Mouse (Mus musculus) adipocyte (in vitro differentiated cells): Measurements from ENCODE around the gene Zfyve27.
A peak's percentile ranks its signal among the peaks of the same experiment; 100 is the strongest.

Experiments used
- DNase-seq: peaks from one replicate; pipeline ENCODE4 v3.0.0-alpha.2; 2016; ENCODE audit warnings: low spot score

The Zfyve27 gene

DNA sequence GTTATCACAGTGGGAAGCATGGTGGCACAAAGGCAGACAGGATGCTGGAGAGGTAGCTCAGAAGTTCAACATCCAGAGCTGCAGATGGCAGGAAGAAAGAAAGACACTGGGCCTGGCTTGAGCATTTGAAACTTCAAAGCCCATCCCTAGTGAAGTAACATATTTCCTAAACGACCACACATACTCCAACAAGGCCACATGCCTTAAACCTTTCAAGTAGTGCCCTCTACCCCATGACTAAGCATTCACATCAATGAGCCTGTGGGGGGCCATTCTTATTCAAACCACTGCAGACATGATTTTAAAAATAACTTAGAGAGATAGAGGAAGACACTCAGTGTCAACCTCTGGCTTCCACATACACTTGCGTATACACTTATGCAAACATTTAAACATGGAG lies 21.0 kb upstream of the Zfyve27 start:
- DNase-seq = no peak

DNA sequence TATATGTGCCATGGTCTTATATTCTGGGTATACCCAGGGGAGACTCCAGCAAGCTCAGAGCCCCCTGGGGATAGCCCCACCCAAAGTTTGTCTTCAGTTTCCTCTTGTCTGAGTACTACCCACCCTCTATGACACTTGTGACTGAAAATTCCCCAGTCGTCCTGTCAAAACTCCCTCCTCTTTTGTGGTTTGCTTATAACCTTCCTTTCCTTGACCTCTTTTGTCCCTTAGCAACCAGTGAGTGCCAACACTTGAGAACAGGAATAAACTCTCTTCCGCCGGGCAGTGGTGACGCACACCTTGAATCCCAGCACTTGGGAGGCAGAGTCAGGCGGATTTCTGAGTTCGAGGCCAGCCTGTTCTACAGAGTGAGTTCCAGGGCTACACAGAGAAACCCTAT lies 19.7 kb upstream of the Zfyve27 start:
- peak; percentile 43 for DNase-seq

DNA sequence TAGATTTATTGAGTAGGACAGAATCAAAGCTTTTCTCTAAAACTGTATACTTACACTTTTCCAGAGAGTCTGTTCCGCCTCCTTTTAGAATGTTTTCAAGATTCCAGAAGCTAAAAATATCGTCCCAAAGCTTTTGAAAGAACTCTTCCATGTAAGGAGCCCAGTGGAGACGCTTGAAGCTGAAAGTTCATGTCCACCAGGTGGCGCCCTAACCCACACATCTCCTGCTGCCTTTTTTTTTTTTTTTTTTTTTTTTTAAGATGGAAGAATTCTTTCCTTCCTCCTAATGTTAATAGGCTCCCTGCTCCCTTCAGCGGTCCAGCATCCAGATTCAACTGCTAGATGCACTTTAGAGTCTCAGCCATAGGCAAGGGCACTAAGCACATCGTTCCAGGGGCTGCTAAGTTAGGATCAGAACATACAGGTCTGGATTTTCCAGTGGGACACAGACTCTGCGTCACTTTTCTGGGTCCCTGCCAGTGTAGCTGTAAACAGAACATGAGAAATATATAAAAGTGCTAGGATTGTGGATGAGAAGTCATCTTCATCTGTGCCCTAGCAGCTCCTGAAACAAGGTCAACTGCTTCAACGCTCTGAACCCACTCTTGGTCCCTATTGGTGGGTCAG lies 19.1 kb upstream of the Zfyve27 start:
- peak; percentile 98 for DNase-seq

DNA sequence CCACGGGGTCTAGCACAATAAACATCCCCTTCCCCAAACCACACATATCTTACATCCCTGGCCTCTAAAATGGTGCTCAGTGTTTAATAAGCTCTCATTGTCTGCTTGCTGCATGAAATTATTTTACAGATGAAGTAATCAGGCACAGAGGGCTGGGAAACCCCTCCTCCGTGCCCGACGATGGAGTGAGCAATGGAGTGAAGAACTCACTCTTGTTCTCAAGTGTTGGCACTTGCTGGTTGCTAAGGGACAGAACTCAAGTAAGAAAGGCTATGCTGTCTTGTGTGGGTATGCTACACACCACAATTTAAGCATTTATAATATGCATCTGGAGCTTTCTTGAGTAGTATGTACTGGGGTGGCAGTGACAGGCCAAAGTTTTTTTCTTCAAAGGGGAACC lies 18.5 kb upstream of the Zfyve27 start:
- no peak for DNase-seq

- DNase-seq = no peak
Measured at GRCm38 (mm10) chr19:42145731-42146130, 18.0 kb upstream of the Zfyve27 start.

DNA sequence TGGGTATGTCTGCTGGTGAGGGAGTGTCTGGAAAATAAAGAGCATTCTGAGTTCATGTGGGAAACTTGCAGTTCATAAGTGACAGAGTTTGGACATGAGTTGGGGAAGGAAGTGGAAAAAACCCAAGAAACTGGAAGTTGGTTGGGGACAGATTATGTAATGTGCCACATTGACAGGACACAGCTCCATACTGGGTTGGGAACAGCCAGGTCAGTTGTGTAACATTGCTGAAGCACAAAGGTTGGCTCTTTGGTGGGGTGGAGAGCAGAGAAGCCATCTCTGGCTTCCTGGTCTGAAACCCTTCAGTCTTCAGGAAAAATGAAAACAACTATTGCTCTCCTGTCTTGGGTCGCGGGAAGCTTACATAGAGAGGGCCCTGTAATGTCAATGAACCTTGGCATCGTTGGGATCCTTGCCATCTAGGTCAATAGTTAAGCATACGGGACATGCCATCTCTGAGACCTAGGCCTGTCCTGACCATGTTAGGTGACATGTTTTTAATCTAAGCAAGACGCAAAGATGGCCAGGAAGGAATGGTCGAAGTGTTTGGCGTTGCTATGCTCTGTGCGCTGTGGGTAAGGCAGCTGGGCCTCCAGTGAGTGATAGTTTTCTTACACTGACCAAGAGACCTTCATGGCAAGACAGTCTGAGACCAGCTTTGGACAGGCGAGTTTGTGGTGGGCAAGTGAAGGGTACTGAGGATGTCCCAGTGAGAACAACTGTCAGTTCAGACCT lies 17.3 kb upstream of the Zfyve27 start:
- peak; percentile 89 for DNase-seq

DNA sequence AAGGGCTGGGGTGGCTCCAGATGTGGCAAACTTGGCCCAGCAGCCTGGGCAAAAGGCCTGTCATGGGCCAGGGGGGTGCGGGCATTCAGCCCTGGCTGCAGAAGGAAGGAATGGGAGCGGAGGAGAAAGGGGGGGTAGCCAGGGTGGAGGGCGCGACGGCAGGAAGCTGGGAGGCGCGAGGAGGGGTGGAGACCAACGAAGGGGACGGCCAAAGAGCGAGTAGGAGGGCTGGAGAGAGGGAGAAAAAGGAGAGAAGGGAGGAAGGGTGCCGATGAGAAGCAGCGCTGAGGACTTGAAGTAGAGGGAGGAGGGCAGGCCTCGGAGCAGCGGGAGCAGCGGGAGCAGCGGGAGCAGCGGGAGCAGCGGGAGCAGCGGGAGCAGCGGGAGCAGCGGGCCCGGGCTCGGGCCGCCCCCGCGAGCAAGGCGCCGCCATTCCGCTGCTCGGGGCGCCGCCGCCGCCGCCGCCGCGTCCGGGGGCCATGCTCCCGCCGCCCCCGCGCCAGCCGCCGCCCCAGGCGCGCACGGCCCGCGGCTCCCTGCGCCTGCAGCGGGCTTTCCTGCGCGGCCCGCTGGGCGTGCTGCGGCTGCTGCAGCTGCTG lies 16.5 kb upstream of the Zfyve27 start, which contains the start of gene Marveld1:
Gene Marveld1, plus strand, starts transcription at position 231 of the 599 bp plus-strand sequence.
- peak; percentile 93 for DNase-seq

- DNase-seq = peak; percentile 74
Measured at GRCm38 (mm10) chr19:42147769-42148568, 15.8 kb upstream of the Zfyve27 start.

DNA sequence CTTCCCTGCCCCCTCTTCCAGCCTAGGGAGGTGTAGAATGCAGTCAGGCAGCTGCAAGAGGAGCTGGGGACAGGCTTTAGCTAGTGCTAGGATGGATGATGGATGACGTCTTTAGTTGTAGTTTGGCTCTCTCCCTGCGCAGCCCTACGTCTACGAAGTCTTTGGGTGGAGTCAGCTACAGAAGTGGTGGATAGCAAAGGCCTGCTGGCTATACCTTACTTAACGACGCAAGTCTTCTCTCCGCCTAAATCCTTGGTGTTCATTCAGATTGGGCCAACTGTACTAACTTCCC lies 15.2 kb upstream of the Zfyve27 start:
- peak; percentile 72 for DNase-seq

GRCm38 (mm10) chr19:42151990-42152389 lies 11.8 kb upstream of the Zfyve27 start:
- peak; percentile 97 for DNase-seq

GRCm38 (mm10) chr19:42157493-42158237 lies 6.1 kb upstream of the Zfyve27 start:
- peak; percentile 53 for DNase-seq

- no peak for DNase-seq
Measured at GRCm38 (mm10) chr19:42158246-42159017, 5.3 kb upstream of the Zfyve27 start.

- DNase-seq = no peak
Measured at GRCm38 (mm10) chr19:42164188-42164587, 437 bp downstream of the Zfyve27 start.

DNA sequence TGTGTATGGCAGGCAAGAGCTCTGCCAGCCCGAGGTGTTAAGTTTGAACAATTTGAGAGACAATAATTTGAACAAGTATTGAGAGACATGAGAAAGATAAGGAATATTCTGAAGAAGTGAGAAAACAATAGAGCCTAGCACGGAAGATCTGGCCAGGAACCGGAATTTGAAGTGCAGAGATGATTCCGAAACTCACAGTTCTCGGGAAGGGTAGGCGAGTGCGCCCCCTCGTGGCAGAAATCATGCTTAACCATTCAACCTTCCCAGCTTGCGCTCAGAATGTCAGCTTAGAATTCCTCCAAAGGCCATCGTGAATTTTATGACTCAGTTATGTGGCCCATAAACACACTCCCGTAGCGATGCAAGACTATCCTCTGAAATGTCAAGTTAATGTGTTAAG lies 2.4 kb downstream of the Zfyve27 start:
- DNase-seq = peak; percentile 96

DNA sequence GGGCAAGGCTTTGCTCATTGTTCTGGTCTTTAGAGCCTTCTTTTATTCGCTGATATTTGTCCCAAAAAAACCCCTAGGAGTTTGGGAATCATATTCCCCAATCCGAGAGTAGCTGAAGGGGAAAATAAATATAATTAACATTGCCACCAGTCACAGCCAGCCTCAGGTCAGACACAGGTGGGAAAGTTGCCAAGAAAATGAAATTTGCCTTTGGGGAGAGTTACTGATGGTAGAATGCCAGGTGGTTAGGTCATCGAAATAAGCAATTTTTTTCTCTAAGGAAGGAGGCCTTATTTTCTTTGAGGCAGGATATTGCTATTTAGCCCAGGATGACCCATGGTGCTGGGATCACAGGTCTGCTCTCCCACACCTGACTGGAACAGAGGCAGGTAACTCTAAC lies 3.0 kb downstream of the Zfyve27 start:
- peak; percentile 85 for DNase-seq

GRCm38 (mm10) chr19:42167489-42167888 lies 3.7 kb downstream of the Zfyve27 start:
- no peak for DNase-seq

DNA sequence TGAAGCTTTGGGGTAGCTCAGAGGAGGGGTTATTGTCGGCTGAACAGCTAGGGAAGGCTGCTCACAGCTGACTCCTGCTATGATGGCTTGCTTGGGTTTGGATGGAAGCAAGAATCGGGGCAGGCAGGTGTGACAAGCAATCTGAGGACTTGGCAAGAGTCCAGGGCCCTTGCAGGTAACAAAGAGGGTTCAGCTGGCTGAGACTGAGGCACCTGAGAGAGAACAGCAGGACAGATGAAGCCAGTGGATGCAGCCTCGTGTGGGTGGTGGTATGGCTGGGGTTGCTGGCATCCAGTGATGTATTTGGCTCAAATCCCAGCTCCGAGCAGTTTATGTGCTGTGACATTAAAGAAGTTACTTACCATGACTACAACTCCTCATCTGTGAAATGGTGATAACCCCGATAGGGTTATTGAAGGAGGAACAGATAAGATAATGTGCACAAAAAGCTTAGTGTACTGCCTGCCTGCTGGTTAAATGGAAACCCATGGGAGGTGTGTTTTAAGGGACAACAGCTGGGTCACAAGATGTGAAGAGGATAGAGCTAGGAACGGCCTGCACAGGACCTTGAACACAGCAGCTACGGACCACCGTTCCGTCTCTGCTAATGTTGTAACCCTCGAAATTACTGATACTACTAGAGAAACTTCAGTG lies 5.7 kb downstream of the Zfyve27 start:
- DNase-seq = no peak

DNA sequence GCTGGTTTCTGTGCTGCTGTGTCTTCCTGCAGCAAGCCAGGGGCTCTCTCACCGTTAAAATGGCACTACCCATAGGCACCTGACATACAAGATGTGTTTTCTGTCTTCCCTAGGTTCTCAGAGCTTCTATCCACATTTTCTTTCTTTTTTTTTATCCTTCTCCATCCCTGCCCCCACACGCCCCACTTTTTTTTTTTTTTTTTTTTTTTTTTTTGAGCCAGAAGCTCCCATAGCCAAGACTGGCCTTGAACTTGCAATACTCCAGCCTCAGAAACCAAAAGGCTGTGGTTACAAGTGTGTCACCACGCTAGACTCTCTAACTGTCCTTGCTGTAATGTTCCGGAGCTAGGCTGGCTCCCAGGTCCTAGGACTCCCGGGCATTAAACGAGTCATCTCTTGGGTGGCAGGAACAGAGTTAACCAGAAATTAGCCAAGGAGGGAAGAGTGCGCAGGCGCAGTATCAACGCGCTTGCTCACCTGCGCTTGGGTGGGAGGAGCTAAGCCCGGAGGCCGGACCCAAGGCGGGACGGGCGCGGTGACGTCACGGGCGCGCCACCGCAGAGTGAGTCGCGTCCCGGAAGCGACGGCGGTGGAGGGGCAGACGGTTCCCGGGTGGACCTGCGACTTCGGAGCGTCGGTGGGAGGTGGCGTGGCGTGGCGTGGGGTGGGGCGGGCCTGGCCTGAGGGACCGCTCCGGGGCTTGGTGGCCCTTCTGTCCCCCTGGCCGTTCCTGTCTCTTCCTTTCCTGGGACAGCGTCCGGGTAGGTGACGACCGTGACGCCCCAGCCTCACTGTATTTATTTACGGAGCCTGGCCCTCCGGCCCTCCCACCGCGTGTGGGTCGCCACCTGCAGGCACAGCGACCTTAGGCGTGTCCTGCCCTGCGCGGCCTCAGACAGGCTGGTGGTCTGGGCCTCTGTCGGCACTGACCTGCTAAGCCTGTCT lies 6.5 kb downstream of the Zfyve27 start:
- DNase-seq = peak; percentile 91

- no peak for DNase-seq
Measured at GRCm38 (mm10) chr19:42176841-42177240, 13.1 kb downstream of the Zfyve27 start.
